Mouse (Mus musculus) left cerebral cortex, adult 11 months (tissue): Measurements from ENCODE around the gene Plxnb2.

Source experiments
- DNase-seq: peaks from one replicate; pipeline ENCODE4 v3.0.0; 2022; ENCODE audit warnings: low spot score

Gene Plxnb2

GRCm38 (mm10) chr15:89179630-89179964 is 991 bp downstream of the Plxnb2 start:
- no peak for DNase-seq

- DNase-seq, result no peak
These were observed 1.5 kb downstream of the Plxnb2 start for GRCm38 (mm10) chr15:89178954-89179629.

GRCm38 (mm10) chr15:89178260-89178860 is 2.2 kb downstream of the Plxnb2 start:
- no peak for DNase-seq

GRCm38 (mm10) chr15:89177576-89178259 is 2.9 kb downstream of the Plxnb2 start:
- DNase-seq, result no peak

- DNase-seq, result no peak
These were observed 3.5 kb downstream of the Plxnb2 start for GRCm38 (mm10) chr15:89177121-89177520.

- no peak for DNase-seq
These were observed 5.0 kb downstream of the Plxnb2 start for GRCm38 (mm10) chr15:89175411-89176155.

GRCm38 (mm10) chr15:89174889-89175339 is 5.7 kb downstream of the Plxnb2 start:
- no peak for DNase-seq

GRCm38 (mm10) chr15:89173906-89174214 is 6.7 kb downstream of the Plxnb2 start:
- DNase-seq, result no peak

GRCm38 (mm10) chr15:89173024-89173905 is 7.3 kb downstream of the Plxnb2 start:
- no peak for DNase-seq

GRCm38 (mm10) chr15:89172276-89172935 is 8.2 kb downstream of the Plxnb2 start:
- no peak for DNase-seq

- DNase-seq, result no peak
These were observed 9.0 kb downstream of the Plxnb2 start for GRCm38 (mm10) chr15:89171526-89172051.

- no peak for DNase-seq
These were observed 10.5 kb downstream of the Plxnb2 start for GRCm38 (mm10) chr15:89170102-89170501.

- peak; percentile 80 for DNase-seq
These were observed 11.2 kb downstream of the Plxnb2 start for GRCm38 (mm10) chr15:89169431-89169830.

- DNase-seq, result no peak
These were observed 11.7 kb downstream of the Plxnb2 start for GRCm38 (mm10) chr15:89168922-89169321.

- no peak for DNase-seq
These were observed 15.1 kb downstream of the Plxnb2 start for GRCm38 (mm10) chr15:89165478-89165877.

- no peak for DNase-seq
These were observed 19.2 kb downstream of the Plxnb2 start for GRCm38 (mm10) chr15:89161397-89161796.

- no peak for DNase-seq
These were observed 22.1 kb downstream of the Plxnb2 start for GRCm38 (mm10) chr15:89158516-89158915.

GRCm38 (mm10) chr15:89157954-89158353 is 22.6 kb downstream of the Plxnb2 start:
- no peak for DNase-seq

- DNase-seq, result no peak
These were observed 28.3 kb downstream of the Plxnb2 start for GRCm38 (mm10) chr15:89152312-89152711.

- DNase-seq, result no peak
These were observed 30.6 kb downstream of the Plxnb2 start for GRCm38 (mm10) chr15:89150041-89150390.
